Mouse (Mus musculus) gonadal fat pad, adult 2 months (tissue): ENCODE data around the gene Sapcd1. TPM values are rescaled to one million over a fixed set of nuclear protein-coding genes. Genes with fewer than 3 reads are reported as not detected.
"Not testable (repeated sequence)": the region's sequence is repeated elsewhere in the genome, so short reads cannot be mapped to it uniquely, and the experiment has no call there.

ENCODE experiments used
- DNase-seq: peaks from one replicate; pipeline ENCODE4 v3.0.0-alpha.2; 2012; ENCODE audit warnings: low read depth
- polyA plus RNA-seq: library from polyadenylated mRNA; depleted of rRNA; stranded (reverse); fragments of >200 nt; gene quantifications from 2 replicates; pipeline ENCODE4 v1.2.3, GENCODE M21; 2012

Sapcd1 gene
- polyA plus RNA-seq, 1 experiment = 3.0 TPM

DNA sequence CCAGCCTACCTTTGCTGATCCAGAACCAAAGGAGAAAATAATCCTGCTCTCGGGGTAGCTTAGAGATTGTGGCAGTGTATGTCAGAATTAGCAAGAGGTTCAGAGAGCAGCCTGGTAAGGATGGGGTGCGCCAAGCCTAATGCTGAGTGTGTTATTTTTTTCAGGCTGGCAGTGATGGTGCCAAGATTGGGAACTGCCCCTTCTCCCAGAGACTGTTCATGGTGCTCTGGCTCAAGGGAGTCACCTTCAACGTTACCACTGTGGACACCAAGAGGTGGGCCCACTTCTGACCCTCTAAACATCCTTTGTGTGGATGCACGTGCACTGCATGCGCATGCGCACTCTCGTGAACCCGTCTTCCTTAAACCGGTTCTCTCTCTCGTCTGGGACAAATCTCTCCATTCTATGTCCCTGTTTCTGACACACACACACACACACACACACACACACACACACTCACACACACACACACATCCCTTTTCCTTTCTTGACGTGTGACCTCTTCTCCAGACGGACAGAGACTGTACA, 24.5 kb upstream of the Sapcd1 start:
- DNase-seq = no peak

- DNase-seq = no peak
Measured at GRCm38 (mm10) chr17:35051156-35052086, 23.6 kb upstream of the Sapcd1 start.

- no peak for DNase-seq
Measured at GRCm38 (mm10) chr17:35050126-35050750, 22.4 kb upstream of the Sapcd1 start.

DNA sequence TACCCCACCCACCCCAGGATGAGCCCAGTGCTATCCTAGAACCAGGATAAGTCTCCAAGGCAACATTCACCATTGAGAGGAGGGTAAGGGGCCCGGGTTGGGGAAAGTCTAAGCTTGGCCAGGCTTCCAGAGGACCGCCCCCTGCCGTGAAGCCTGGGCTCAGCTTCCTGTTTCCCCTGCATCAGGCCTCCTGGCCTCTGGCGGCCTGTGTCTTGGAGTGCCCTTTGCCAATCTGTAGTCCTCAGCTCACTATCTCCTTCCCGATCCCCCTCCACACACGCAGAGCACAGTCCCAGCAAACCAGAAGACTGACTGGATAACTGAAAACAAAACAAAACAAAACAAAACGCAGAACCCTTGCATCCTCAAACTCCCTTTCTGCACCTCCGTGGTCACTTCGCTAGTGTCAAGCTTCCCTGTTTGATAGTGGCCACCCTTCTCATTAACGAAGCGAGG, 21.8 kb upstream of the Sapcd1 start, which contains the start of gene Clic1:
Gene Clic1, plus strand, starts transcription at position 406 of the 456 bp plus-strand sequence.
- no peak for DNase-seq

- DNase-seq = no peak
Measured at GRCm38 (mm10) chr17:35048932-35049440, 21.2 kb upstream of the Sapcd1 start.

GRCm38 (mm10) chr17:35048149-35048931, 20.5 kb upstream of the Sapcd1 start:
- DNase-seq = no peak

GRCm38 (mm10) chr17:35047688-35048087, 19.9 kb upstream of the Sapcd1 start:
- no peak for DNase-seq

GRCm38 (mm10) chr17:35046681-35047455, 19.1 kb upstream of the Sapcd1 start, which contains the start of gene Msh5:
Msh5 (minus strand) TSS chr17:35046745.
- DNase-seq = no peak

DNA sequence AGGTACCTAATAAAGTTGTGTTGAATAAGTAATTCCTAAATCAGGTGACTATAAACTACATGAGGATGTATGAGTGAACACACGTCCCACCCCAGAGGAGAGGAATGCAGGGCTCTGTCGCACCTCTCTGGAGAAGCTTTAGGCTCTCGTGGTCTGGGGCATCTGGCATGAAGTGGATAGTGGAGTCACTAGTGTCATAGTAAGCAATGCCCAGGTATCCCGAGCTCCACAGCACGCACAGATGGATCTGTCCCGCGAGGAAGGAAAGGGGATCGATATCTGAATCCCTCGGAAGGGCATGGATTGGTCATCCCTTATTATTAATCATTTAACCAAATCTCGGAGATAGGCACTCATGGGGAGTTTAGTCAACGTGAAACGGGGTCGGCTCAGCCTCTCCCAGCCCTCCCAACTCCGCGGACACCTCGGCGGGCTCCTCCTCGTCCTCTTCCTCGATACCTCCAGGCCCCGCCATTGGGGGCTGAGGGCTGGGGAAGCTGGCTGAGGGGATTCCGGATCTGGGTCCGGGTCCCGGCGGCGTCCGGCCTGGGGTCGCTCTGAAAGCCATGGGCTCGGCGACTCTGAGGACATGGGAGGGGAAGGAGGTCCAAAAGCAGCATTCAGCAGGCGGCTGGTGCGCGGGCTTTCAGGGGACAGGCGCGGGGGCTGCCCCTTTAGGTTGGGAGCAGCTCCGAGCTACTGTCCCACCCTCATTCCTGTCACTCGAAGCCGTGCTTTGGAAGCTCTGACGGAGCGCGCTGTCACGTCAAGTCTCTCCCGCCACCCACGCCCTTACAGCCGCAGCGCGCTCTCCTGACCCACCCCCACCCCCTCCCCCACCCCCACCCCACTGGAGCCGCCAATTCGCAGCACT, 18.2 kb upstream of the Sapcd1 start:
- DNase-seq = no peak

GRCm38 (mm10) chr17:35044904-35045806, 17.3 kb upstream of the Sapcd1 start:
- DNase-seq = no peak

- no peak for DNase-seq
Measured at GRCm38 (mm10) chr17:35043794-35044193, 16.0 kb upstream of the Sapcd1 start.

DNA sequence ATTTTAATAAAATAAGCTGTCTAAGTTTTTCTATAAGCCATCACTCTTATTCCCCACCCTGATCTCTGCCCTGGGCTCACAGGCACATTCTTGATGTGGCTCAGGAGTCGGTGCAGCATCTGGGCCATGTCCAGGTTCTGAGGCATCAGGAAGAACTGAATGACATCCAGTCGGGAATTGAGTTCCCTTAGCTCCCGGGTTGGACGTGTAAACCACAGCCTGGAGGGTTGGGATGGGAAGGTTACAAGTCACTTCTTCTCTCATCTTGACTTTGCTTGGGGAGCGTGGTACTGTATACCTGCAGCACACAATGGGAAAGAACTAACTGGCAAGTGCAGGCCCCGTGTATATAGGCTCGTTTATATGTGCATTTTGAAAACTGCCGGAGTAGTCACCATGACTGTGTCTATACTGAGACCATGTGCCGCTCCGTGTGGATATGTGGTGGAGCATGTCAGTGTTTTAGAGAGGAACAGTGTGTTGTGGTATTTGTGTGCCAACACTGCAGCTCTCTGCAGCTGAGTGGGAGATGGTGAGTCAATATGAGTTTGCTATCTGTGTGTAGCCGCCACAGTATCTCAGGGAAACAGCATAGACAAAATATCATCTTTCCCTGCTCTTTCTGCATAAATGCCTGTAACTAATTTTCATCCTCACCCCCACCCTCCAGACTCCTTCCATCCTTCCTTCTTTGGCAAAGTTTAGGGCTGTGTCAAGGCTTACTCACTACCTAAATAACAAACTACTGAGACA, 11.5 kb upstream of the Sapcd1 start:
- no peak for DNase-seq

DNA sequence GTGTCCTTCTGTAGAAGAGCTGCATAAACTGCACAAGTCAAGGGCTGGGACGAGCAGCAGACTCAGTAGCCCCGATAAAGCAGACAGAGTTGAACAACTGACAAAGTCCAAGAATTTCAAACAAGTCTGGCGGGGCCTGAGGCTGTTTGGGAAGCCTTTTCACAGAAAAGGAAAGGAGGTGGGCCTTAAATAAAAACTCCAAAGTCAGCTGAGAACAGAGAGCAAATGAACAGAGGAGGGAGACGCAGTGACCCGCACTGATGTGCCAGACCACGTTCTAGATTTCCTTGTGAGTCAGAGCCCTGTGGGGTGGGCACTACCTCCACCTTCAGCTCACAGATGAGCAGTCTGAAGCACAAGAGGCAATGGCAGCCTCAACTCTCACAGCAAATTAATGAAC, 7.1 kb upstream of the Sapcd1 start:
- DNase-seq = no peak

- not testable (repeated sequence) for DNase-seq
Measured at GRCm38 (mm10) chr17:35033703-35034102, 5.9 kb upstream of the Sapcd1 start.

DNA sequence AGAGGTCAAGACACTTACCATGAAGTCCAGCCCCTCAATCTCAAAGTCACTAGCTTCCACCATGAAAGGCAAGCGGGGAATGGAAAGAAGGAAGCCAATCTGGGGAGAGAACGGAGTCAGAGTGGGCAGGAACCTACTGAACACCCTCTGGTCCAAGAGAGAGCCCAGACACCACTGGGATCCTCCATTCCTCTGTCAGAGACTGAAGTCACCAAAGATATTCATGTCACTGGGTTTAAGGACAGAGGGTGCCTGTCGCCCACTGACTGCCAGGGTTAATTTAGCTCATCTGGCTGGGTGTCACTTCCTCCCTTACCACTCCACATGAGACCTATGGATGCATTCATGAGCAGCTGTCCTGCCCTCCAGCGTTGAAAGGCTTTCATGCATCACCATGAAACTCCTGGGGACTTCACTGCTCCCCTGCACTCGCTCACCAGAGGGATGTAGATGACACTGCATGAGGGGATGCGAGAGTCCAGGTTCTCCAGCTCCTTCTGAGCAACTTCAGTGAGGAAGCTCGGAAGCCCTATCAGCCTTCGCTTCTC, 4.6 kb upstream of the Sapcd1 start:
- DNase-seq = no peak

GRCm38 (mm10) chr17:35031880-35032279, 4.1 kb upstream of the Sapcd1 start:
- DNase-seq = no peak

DNA sequence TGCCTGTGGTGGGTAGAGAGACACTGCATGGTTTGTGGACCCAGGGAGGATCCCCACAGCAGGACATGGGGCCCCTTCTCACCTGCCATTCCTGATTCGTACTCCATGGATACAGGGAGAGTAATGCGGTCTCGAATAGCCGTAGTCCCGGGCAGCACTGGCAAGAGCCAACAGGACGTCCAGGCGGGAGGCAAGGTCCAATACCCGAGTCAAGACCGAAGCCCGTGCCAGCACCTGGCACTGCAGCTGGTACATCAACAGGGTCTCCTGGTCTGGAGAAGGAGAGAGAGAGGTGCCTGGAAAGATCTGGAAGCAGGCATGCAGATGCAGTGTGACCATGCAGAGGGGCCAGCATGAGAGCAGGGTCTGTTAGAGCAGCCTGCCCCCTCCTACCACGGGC, 3.5 kb upstream of the Sapcd1 start:
- DNase-seq = no peak
